Mouse (Mus musculus) kidney, embryonic 16.5 days (tissue): ENCODE measurements at regions not wholly inside any gene's neighbourhood (a gene's known extent, or its start where the extent isn't known, plus 50 kb on each side); places are given as distances from the start of the nearest gene placed in this dataset.

Source experiments
- ATAC-seq: fragments of 200-750 bp; cut with Nextera tagmentation; 2 replicates; pipeline ENCODE4 v1.8.0; 2017; ENCODE audit warnings: moderate TSS enrichment; ENCODE audit not compliant: low FRiP score, low TSS enrichment
- H3K27ac ChIP-seq: fragments of 300-500 bp; sonication (generic); 2 replicates; pipeline ENCODE4 v1.5.1; 2014; ENCODE audit warnings: low read length
- H3K27me3 ChIP-seq: fragments of 300-500 bp; sonication (generic); 2 replicates; pipeline ENCODE4 v1.6.1; 2014; ENCODE audit warnings: low read length, control low read depth, mixed read lengths; ENCODE audit not compliant: insufficient read depth
- H3K36me3 ChIP-seq: fragments of 300-500 bp; sonication (generic); 2 replicates; pipeline ENCODE4 v1.6.1; 2014; ENCODE audit warnings: low read length, control low read depth, mixed read lengths; ENCODE audit not compliant: insufficient read depth
- H3K4me1 ChIP-seq: fragments of 300-500 bp; sonication (generic); 2 replicates; pipeline ENCODE4 v1.6.1; 2014; ENCODE audit warnings: low read length, control low read depth, mixed read lengths; ENCODE audit not compliant: insufficient read depth
- H3K4me2 ChIP-seq: fragments of 300-500 bp; sonication (generic); replicated peaks from 2 replicates; pipeline ENCODE4 v1.6.1; 2014; ENCODE audit warnings: low read depth, low read length
- H3K4me3 ChIP-seq: fragments of 300-500 bp; sonication (generic); 2 replicates; pipeline ENCODE4 v1.5.1; 2014; ENCODE audit warnings: mild to moderate bottlenecking, low read length
- H3K9ac ChIP-seq: fragments of 300-500 bp; sonication (generic); replicated peaks from 2 replicates; pipeline ENCODE4 v1.6.1; 2014; ENCODE audit warnings: low read length
- H3K9me3 ChIP-seq: fragments of 300-500 bp; sonication (generic); 2 replicates; pipeline ENCODE4 v1.6.1; 2016; ENCODE audit warnings: low read length, control low read depth
- WGBS: fragments of 180-500 bp; shearing (Covaris S2); extraction: QIAGEN DNeasy Blood & Tissue Kit; methylation state at CpG from one replicate; pipeline ENCODE4 v1.1.7; 2014; 5-methylcytosine and 5-hydroxymethylcytosine counted together

- Histone ChIP-seq H3K36me3 (no peaks in the 10 kb centered on the region), H3K4me1 (no peaks in the 10 kb centered on the region), H3K4me2 (no peak overlapping the region), H3K27me3 (no peaks in the 10 kb centered on the region), H3K4me3 (no peak overlapping the region), H3K9me3 (no peaks in the 10 kb centered on the region), H3K9ac (no peak overlapping the region), H3K27ac (no peak overlapping the region)
- 91% methylated on average over 6 of the region's 6 CpGs for WGBS
- ATAC-seq: no peak
Measured at GRCm38 (mm10) chr7:73319004-73319403, 56.3 kb upstream of the Rgma start.

- Histone ChIP-seq H3K36me3 (no peaks in the 10 kb centered on the region), H3K27me3 (no peaks in the 10 kb centered on the region), H3K4me3 (no peak overlapping the region), H3K27ac (no peak overlapping the region), H3K9ac (no peak overlapping the region), H3K4me2 (no peak overlapping the region), H3K4me1 (no peaks in the 10 kb centered on the region), H3K9me3 (no peaks in the 10 kb centered on the region)
- WGBS: 73% methylated on average over 7 of the region's 7 CpGs
- ATAC-seq: no peak
Measured at GRCm38 (mm10) chr7:73319994-73320393, 55.3 kb upstream of the Rgma start.

- Histone ChIP-seq H3K9me3 (no peaks in the 10 kb centered on the region), H3K27ac (no peak overlapping the region), H3K4me1 (peaks cover 14% of the 10 kb centered on the region), H3K4me2 (no peak overlapping the region), H3K36me3 (no peaks in the 10 kb centered on the region), H3K27me3 (no peaks in the 10 kb centered on the region), H3K9ac (no peak overlapping the region), H3K4me3 (no peak overlapping the region)
- WGBS: 86% methylated on average over 8 of the region's 8 CpGs
- no peak for ATAC-seq
Measured at GRCm38 (mm10) chr7:73322466-73323151, 52.7 kb upstream of the Rgma start.

GRCm38 (mm10) chr7:73323556-73323955, 51.8 kb upstream of the Rgma start:
- H3K4me2 ChIP-seq: peak overlapping the region; percentile 22
- ATAC-seq: no peak

GRCm38 (mm10) chr7:73325503-73325902, 49.8 kb upstream of the Rgma start:
- no peak overlapping the region for H3K4me2 ChIP-seq
- 81% methylated on average over 5 of the region's 5 CpGs for whole genome bisulfite sequencing
- H3K27ac ChIP-seq: no peak overlapping the region
- no peak overlapping the region for H3K9ac ChIP-seq
- no peak overlapping the region for H3K4me3 ChIP-seq
- no peak for ATAC-seq
- peaks cover 29% of the 10 kb centered on the region for H3K4me1 ChIP-seq
- H3K9me3 ChIP-seq: no peaks in the 10 kb centered on the region
- H3K27me3 ChIP-seq: no peaks in the 10 kb centered on the region
- no peaks in the 10 kb centered on the region for H3K36me3 ChIP-seq

More at GRCm38 (mm10) chr7:73323556-73323955, 51.8 kb upstream of the Rgma start:
- Histone ChIP-seq H3K36me3 (no peaks in the 10 kb centered on the region), H3K27ac (no peak overlapping the region), H3K9me3 (no peaks in the 10 kb centered on the region), H3K4me1 (peaks cover 23% of the 10 kb centered on the region), H3K27me3 (no peaks in the 10 kb centered on the region), H3K9ac (no peak overlapping the region), H3K4me3 (no peak overlapping the region; the same call in 1 of the 2 replicates)
- 37% methylated on average over 12 of the region's 12 CpGs for WGBS
